Mouse (Mus musculus) lung, embryonic 15.5 days (tissue): ENCODE data around the gene Gm10775. TPM values are rescaled to one million over a fixed set of nuclear protein-coding genes. Genes with fewer than 3 reads are reported as not detected.
A peak's percentile ranks its signal among the peaks of the same experiment; 100 is the strongest.

Source experiments
- ATAC-seq: fragments of 200-750 bp; cut with Nextera tagmentation; 2 replicates; pipeline ENCODE4 v1.8.0; 2017; ENCODE audit warnings: moderate number of reproducible peaks, borderline replicate concordance; ENCODE audit not compliant: low FRiP score, low TSS enrichment; ENCODE audit errors: extremely low read depth
- H3K27ac ChIP-seq: fragments of 300-500 bp; sonication (generic); 2 replicates; pipeline ENCODE4 v1.5.1; 2015; ENCODE audit warnings: moderate library complexity, mild to moderate bottlenecking, inconsistent platforms
- H3K27me3 ChIP-seq: fragments of 300-500 bp; sonication (generic); 2 replicates; pipeline ENCODE4 v1.6.1; 2015; ENCODE audit warnings: inconsistent platforms
- H3K36me3 ChIP-seq: fragments of 300-500 bp; sonication (generic); 2 replicates; pipeline ENCODE4 v1.6.1; 2015; ENCODE audit warnings: inconsistent platforms
- H3K4me1 ChIP-seq: fragments of 300-500 bp; sonication (generic); 2 replicates; pipeline ENCODE4 v1.6.1; 2015; ENCODE audit warnings: inconsistent platforms
- H3K4me2 ChIP-seq: fragments of 300-500 bp; sonication (generic); 2 replicates; pipeline ENCODE4 v1.6.1; 2015; ENCODE audit warnings: inconsistent platforms, mild to moderate bottlenecking, moderate library complexity
- H3K4me3 ChIP-seq: fragments of 300-500 bp; sonication (generic); 2 replicates; pipeline ENCODE4 v1.5.1; 2015; ENCODE audit warnings: mild to moderate bottlenecking, inconsistent platforms
- H3K9ac ChIP-seq: fragments of 300-500 bp; sonication (generic); 2 replicates; pipeline ENCODE4 v1.6.1; 2015; ENCODE audit warnings: inconsistent platforms
- H3K9me3 ChIP-seq: fragments of 300-500 bp; sonication (generic); 2 replicates; pipeline ENCODE4 v1.6.1; 2016; ENCODE audit warnings: inconsistent platforms
- WGBS: fragments of 180-500 bp; shearing (Covaris S2); methylation state at CpG from one replicate; pipeline ENCODE4 v1.1.7; 2015; 5-methylcytosine and 5-hydroxymethylcytosine counted together
- polyA plus RNA-seq: library from polyadenylated mRNA; unstranded; fragments of >200 nt; fragmentation: Nextera tagmentation; extraction: Ambion mirVana; gene quantifications from 2 replicates; pipeline ENCODE4 v1.2.1, GENCODE M21; 2015

The Gm10775 gene
- polyA plus RNA-seq, 1 experiment from 2014 or later = not detected

- Histone ChIP-seq H3K27ac (peak overlapping the region; percentile 84), H3K36me3 (peaks cover 11% of the 10 kb centered on the region; the same call in 1 of the 2 replicates), H3K9ac (peak overlapping the region; percentile 59), H3K9me3 (no peaks in the 10 kb centered on the region; the same call in 1 of the 2 replicates), H3K27me3 (no peaks in the 10 kb centered on the region), H3K4me1 (peaks cover 8% of the 10 kb centered on the region; the same call in 1 of the 2 replicates), H3K4me2 (peak overlapping the region; percentile 64), H3K4me3 (peak overlapping the region; percentile 67)
- 6% methylated on average over 9 of the region's 9 CpGs for WGBS
- peak; percentile 61; the same call in 1 of the 2 replicates for ATAC-seq
Observed at GRCm38 (mm10) chr13:65277994-65278382, 18.6 kb downstream of the Gm10775 start.

- Histone ChIP-seq H3K27me3 (no peaks in the 10 kb centered on the region), H3K4me2 (peak within 1 kb of the TSS; percentile 64), H3K36me3 (peaks cover 11% of the 10 kb centered on the region; the same call in 1 of the 2 replicates), H3K4me1 (peaks cover 8% of the 10 kb centered on the region; the same call in 1 of the 2 replicates), H3K9ac (peak within 1 kb of the TSS; percentile 59), H3K4me3 (peak within 1 kb of the TSS; percentile 67), H3K27ac (peak within 1 kb of the TSS; percentile 84), H3K9me3 (no peaks in the 10 kb centered on the region; the same call in 1 of the 2 replicates)
- peak; percentile 98 for ATAC-seq
- under 1% methylated on average over 50 of the region's 50 CpGs for WGBS
Observed at GRCm38 (mm10) chr13:65278383-65279341, 19.3 kb downstream of the Gm10775 start, which contains the start of gene Zfp369. Gene Zfp369, plus strand, starts transcription at chr13:65278814.

GRCm38 (mm10) chr13:65286771-65287170 lies 27.4 kb downstream of the Gm10775 start:
- Histone ChIP-seq H3K4me3 (no peak overlapping the region), H3K27ac (no peak overlapping the region), H3K4me1 (no peaks in the 10 kb centered on the region), H3K9me3 (peaks cover 15% of the 10 kb centered on the region; the same call in 1 of the 2 replicates), H3K9ac (no peak overlapping the region), H3K27me3 (no peaks in the 10 kb centered on the region), H3K36me3 (peaks cover 66% of the 10 kb centered on the region), H3K4me2 (no peak overlapping the region)
- ATAC-seq = no peak
- 95% methylated on average over 2 of the region's 2 CpGs for WGBS

- Histone ChIP-seq H3K27ac (no peak overlapping the region), H3K4me1 (no peaks in the 10 kb centered on the region), H3K36me3 (peaks cover 62% of the 10 kb centered on the region), H3K4me2 (no peak overlapping the region), H3K9ac (no peak overlapping the region), H3K9me3 (peaks cover 27% of the 10 kb centered on the region), H3K4me3 (no peak overlapping the region), H3K27me3 (no peaks in the 10 kb centered on the region)
- no peak for ATAC-seq
- 93% methylated on average over 4 of the region's 4 CpGs for WGBS
Observed at GRCm38 (mm10) chr13:65296354-65296753, 37.0 kb downstream of the Gm10775 start.

Other genes starting within 250 kb of the Gm10775 start
- not detected in 2 replicates for gene Spata31d1c, start 226.5 kb upstream of the Gm10775 start, polyA plus RNA-seq
- not detected in 2 replicates for gene Prss47, start 206.8 kb upstream of the Gm10775 start, polyA plus RNA-seq
- gene Mfsd14b, start 146.6 kb upstream of the Gm10775 start, polyA plus RNA-seq = 63.0 and 64.8 TPM in 2 replicates
- gene Olfr465-ps1, start 121.5 kb upstream of the Gm10775 start, polyA plus RNA-seq = not detected in 2 replicates
- not detected in 2 replicates for gene Olfr466, start 109.3 kb upstream of the Gm10775 start, polyA plus RNA-seq
- not detected in 2 replicates for gene Nlrp4f, start 53.6 kb upstream of the Gm10775 start, polyA plus RNA-seq
- gene Zfp369, start 19.3 kb downstream of the Gm10775 start, polyA plus RNA-seq = 10.1 and 10.4 TPM in 2 replicates